Mouse (Mus musculus): ENCODE measurements at regions not wholly inside any gene's neighbourhood (a gene's known extent, or its start where the extent isn't known, plus 50 kb on each side); places are given as distances from the start of the nearest gene placed in this dataset.

DNA sequence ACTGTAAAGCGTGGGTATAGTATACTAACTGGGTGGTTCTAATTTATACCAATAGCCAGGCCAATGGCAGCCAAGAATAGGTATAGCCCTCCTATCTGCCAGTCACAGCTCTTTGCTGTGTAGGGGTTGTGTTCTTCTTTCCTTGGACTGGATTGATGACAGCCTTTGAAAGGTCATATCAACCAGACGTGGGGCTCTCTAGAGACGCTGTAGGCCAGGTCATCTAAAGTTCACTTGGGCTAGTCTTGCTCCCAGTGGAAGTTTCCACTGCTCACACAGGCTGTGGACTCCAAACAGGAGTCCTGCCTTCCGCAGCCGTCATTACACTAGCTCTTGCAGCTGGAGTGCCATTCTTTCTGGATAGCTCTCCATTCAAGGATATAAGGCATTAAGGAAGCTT is 220.3 kb downstream of the Gja1 start:
- DNase-seq: no peak

DNA sequence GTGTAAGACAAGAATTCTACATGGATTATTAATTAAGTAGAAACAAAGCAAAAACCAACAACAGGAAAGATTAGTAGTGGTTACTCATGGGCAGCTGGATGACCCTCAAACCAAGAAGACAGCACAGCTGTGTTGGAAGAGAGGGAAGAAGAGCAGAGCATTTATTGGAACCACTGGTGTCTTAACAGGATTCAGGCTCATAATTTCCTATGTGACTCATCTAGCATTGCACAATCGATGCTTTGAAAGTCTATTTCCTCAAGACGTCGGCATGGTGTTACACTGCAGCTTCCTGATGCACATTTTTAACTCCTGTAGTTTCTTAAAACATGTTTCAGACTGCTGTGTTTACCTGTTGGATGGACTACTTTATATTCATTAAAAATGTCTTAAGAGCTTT is 221.1 kb downstream of the Gja1 start:
- no peak for DNase-seq

DNA sequence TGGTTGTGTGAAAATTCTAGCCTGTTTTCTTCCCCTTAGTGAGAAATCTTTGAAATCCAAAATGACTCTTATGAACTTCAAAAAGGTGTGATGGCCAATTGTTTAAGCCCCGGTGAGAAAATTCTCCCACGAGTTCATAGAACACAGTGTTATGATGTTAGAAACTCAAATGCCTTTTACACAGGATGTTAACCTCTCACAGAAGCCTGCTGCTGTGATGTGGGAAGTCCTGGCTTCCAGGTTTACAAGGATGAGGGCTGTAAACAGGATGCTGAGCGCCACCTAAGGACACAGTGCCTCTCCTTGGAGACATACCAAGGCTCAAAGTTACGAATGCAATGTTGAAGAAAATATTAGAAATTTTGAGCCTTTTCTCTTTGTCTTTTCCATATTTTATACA is 222.8 kb downstream of the Gja1 start:
- DNase-seq: no peak

DNA sequence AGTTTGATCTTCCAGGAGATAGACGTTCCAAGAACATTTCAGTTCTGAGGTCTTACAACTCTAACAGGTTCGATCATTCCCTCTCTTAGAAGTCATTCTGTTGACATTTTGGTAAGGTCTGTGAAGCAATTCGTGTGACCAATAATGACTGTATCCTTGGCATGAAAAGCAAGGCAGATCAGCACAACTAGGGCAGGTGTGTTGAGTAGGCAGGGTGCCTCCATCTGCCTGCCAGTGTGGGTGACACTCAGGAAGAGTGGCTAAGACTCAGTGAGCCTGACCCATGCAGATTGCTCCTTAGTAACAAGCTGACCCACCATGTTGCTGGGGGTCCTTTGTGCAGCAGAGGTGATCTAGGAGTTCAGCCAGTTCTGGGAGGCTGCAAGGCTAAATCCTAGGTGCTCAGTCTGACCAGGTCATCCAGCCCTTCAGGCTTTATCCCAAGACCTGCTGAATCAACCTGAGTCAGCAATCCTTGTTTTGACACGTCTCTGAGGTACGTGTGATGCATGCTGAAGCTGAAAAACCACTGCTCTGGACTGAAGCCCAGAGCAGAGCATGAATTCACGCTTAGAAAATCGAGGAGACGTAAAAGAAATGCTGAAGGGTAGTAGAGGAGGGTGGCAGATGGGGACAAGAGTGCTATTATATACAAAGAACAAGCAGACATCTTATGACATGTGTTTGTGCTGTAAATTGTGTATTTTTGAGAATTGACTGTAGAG is 234.6 kb downstream of the Gja1 start:
- no peak for DNase-seq

DNA sequence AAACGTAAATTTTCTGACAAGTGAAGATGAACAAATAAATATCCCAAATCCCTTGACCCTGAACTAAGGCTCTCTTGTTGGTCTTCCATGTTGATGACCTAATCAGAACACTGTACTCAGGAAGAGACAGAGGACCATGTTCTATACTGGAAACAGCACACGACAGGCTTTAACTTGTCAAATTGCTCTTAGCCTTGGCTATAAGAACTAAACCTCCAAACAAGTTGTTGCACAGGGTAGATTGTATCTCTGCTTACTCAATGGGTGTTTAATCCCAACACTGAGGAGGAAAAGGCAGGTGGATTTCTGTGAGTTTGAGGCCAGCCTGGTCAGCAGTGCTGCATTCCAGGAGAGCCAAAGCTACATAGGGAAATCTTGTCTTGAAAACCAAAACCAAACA is 265.5 kb downstream of the Gja1 start:
- no peak for DNase-seq

DNA sequence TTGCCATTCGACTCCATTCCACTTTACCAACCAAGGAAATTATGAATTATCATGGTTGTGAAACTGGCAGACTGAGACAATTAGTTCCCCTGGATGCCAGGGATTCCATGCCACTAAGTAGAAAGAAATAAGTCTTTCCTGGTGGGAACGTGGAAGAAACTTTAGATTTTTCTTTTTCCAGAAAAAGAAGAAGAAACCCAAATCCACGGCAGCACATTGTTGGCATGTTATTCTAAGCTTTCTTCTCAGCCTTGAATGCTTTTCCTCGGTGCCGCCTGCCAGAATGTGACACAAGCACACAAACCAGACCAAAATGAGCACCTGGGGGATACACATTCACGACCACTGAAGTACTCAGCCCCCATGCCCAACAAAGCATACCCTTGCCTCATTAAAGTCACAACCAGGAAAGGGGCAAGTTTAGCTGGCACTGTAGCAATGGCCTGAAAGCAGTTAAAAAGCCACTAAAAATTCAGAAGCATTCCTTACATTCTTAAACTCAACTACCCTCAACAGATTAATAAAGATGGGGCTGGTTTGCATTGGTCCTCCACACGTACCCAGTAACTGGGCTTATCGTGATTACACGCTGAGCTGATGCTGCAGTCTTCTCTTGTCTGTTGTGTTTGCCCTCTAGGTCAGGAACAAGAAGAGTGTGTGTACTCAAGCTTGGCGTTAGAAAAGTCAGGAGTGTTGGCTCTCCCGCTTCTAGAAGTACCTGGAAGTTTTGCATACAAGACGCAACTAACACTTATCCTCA is 266.4 kb downstream of the Gja1 start:
- no peak for DNase-seq

DNA sequence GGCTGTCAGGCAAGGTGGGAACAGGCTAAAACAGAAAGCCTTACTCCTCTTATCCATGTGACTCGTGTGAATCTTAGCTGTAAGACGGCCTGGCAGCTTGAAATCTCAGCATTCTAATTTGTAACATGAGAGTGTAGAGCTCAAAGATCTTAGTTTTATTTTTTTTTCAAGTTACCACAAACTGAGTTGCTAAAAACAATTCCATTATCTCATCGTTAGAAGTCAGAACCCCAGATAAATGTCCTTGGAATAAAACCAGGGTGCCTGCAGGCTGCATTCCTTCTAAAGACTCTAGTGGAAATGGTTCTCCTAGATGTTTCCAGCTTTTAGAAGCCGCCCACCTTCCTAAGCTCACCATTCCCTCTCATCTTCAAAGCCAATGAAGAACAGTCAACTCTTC is 283.4 kb downstream of the Gja1 start:
- no peak for DNase-seq

DNA sequence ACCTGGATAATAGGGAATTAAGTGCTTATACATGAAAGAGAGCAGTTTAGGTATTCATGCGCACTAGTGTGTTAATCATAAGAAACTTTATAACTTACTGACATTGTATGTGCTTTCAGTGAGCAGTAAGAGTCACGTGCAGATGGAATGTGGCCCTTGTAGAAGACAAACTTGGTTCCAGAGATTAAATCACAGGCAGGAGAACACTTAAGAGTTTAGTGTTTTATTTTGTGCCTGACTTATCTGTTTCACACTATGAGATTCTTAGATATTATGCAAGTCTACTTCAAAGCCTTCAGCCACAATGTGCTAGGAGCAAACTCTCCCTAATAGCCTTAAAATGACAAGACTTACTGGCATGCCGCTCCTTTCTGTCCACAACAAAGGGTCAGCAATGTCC is 296.8 kb downstream of the Gja1 start:
- DNase-seq: peak in 1 of 2 experiments; percentile 4

DNA sequence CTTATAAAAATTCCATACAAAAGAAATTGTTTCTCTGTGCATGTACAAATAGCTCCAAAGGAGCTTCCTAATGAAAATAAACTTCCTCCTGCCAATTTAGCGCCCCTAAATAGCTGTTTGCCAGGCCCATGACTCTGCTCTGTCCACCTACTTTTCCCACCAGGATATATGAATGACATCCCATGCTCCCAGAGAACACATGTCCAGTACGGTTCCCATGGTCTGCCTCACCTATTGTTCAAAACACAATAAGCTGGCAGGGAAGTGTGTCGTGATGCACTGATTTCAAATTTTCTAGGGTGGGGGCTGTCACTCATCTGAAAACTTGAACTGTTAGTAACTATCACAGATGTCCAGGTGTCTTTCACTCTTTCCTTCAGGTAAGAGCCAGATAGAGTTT is 305.8 kb downstream of the Gja1 start:
- DNase-seq: no peak

DNA sequence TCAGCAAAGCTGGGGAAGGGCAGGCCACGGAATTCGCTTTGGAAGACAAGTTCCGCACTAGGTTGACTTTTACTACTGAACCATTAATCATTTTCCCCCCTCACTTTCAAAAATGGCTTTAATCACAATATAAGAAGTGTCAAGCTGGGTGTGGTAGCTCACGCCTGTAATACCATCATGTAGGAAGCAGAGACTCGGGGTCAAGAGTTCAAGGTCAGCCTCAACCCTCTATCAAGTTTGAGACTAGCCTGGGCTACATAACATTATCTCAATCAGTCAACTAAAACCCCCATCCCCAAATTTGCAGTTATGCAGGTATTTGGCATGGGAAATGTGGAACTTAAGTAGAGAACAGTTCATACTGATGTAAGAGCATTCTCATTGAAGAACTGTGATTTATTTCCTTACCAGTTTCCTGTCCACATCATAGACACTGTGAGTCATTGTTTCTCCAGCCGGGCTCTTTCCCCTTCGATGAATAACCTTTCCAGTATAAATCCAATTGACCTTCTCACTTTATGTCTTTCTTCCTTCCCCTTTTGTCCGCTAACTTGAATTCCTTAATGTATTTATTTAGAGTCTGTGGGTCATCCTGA is 308.6 kb downstream of the Gja1 start:
- DNase-seq: no peak

DNA sequence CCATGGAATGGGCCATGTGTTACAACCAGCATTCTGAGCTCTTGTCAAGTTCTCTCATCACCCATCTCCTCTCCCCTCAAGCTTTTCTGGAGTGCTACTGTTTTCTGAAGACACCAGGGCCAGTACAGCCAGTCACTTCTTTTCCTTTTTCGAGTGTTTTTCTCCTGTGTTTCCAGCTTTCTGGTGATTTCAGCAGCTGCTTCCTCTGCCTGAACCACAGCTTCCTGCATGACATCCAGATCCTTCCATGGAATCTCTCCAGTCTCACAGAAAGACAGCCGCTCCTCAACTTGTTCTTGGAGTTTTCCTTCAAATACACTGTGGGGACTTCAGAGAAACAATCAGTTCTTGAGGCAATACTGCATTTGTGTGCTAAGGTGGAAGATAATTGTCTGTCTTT is 314.3 kb downstream of the Gja1 start:
- DNase-seq: no peak

DNA sequence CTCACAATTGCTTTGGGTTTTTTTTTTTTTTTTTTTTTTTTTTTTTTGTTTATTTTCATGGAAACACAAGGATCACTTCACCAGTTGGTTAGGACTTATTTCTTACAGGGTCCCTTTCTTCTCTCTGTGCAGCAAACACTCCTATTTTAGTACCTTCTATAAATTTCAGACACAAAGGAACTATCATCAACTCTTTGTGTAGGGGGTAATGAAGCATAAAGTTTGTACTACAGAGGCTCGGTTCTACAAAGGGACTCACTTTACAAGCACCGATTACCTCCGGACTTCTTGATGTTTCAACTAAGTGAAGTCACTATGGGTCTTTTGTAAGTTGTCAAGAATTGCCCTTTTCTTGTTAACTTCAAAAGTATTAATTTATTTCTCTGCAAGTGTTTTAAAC is 318.0 kb downstream of the Gja1 start:
- no peak for DNase-seq

DNA sequence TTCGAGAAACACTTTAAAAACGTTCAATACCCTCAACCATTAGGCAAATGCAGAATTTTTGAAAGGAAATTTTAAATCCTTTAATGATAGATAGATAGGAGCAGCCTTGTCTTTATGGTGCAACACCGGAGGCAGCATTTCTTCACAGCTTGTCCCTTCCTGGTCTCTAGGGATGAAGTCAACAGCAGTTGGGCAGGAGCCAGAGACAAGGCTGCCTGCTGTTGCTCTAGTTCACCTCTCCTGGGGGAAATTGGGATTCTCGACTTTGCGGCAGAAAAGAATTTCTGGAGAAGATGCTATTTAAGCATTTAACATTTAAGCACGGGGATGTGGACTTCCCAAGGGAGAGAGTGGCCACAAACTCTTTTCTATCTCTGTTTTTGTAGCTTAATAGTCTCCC is 323.0 kb downstream of the Gja1 start:
- no peak for DNase-seq

DNA sequence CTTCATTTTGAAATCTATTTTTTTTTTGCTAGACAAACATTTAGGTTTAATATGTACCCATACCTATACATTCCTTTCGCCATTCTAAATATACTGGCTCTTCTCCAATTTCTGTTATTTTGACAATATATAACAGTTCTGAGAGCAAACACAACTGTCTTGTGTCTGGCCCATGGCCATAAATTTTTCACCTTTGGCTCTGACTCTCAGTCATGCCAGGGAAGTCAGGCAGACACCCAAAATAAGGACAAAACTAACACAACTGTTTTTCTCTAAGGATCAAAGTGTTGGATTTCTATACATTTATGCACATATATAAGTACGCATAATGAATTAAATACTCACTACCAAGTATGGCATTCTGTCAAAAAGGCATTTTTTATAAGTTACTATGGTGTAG is 331.3 kb downstream of the Gja1 start:
- DNase-seq: no peak

DNA sequence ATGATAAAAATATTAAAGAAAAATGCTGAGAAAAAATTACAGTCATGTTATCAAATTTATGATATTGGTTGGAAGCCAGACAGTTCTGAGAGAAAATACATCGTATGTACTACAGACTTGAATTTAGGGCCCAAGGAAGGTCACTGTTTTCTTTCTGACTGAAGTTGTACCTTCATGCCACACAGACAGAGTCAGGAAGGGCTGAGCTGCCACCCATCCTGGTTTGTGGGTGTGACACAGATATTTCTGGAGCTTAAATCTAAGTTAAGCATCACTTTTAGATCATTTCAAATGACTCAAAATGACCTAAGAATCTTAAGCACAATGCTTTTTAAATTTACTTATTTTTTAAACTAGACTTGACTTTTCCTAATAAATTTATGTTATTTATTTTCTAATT is 331.8 kb downstream of the Gja1 start:
- no peak for DNase-seq

DNA sequence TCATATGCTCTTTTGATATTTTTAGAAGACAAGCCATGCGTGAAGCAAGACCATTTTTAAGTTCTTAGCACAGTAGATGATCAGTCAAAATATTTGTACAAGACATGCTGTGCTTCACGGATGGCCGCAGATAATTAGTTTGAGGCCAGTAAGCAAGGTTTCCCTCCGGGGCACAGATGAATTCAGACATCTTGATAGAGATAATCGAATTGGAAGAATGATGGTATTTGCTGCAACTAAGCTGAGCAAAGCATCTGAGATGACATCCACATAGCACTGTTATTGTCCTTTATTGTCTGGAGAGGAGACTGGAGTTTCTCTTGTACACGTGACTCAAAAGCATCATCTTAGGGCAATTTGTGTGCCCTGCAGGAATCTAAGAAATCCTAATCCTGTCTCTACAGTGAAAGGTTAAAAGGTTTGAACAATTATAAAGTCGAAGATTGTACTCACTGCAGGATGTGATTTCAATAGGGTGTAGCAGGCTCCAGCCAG is 335.5 kb downstream of the Gja1 start:
- DNase-seq: no peak

DNA sequence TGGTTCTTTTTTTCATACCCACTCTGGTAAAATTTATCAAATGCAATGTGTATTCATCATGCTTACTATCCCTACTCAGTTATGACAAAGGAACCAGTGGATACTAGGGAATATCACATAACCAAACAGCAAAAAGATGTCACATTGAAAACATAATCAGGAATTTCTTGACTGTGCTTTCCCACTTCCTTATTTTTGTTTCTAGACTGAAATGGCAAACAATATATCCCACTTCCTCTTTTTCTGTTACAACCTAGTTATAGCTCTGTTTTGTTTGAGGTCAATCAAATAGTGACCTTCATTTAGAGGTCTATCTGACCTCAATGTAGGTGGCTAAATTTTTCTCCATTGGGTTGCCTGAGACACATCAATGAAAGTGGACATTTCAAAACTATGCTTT is 359.9 kb downstream of the Gja1 start:
- DNase-seq: no peak

DNA sequence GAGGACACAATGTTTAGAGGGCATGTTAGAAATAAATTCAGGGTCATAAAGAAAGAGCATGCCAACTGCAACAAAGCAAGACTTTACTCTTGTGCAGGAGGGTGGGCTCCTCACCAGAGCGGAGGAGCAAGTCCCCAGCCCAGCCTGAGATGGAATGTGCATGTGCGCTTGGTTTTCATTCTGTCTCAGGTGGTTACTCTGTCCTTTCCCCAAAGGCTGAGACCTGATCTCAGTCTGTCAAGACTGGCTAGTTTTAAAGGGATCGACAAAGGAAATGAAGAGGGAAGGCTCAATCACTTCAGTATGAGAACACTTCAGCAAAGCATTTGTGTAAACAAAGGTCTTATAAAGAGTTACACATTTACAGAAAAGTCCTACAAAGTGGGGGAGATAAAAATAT is 362.5 kb downstream of the Gja1 start:
- DNase-seq: peak in 1 of 2 experiments; percentile 3

DNA sequence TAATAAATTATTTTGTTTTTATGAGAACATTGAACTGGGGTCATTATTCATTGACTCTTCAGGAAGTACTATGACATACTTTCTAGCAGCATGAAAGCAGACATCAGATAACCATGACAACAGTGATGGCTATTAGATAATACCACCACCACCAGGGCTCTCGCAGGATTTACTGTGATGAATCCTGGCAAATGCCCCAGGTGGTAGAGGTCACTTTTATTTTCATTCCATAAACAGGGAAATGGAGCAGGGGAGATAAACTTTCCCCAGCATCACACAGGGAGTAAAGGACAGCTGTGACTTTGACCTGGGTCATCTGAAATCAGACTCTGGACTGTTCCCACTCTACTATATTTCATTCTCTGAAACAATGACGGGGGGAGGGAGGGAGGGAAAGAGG is 375.0 kb downstream of the Gja1 start:
- no peak for DNase-seq

DNA sequence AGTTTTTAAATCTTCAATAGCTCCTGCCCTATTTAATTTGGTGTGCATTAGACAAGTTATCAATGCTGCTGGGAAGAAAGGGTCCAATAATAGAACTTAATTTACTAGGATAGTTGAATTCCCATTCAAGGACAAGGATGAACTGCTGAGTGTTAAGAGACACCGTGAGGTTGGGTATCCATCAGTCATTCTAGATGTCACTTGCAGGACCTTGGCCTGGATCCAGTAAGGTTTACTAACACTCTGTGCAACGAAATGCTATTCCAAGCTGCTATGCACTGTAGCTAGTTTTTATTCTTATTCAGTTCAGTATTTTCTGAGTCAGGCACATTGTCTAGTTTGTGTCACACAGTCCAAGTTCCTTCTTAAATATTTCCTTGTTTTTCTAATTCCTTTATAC is 376.4 kb downstream of the Gja1 start:
- DNase-seq: no peak

DNA sequence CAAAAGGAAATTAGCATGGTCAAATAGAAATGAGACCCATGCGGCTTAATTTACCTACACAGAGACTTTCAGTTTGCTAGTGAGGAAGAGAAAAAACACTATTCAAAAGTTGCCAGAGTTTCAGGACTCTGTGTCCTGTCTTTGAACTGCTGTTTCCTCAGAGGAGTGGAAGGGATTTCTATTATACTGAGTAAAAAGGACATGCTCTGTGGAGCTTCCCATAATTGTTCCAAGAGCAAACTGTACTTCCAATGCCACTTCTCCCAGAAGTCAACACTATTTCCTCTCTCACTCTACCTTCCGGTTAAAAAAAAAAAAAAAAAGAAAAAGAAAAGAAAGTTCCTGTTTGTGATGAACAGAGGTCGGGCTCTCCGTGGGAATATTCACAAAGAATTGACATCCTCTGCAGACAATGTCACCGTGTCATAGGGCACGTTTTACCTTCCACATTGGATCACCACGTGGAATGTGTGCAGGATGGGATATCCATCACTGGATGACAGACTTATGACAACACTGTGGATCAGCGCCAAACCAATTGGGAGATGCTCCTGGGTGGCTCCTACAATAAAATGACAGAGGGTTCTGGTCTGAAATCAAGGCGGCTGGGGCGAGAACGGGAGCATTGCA is 377.5 kb downstream of the Gja1 start:
- peak in 1 of 2 experiments; percentile 5 for DNase-seq

DNA sequence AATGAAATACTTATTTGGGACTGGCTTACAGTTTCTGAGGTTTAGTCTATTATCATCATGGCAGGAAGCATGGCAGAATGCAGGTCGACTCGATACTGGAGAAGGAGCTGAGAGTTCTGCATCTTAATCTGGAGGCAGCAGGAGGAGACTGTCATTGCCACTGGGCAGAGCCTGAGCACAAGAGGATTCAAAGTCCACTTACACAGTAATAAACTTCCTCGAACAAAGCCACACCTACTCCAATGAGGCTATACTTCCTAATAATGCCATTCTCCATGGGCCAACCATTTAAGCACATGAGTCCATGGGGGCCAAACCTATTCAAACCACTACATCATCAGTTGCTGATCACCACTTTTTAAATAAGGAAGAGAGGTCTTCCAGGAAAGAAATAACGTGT is 393.5 kb downstream of the Gja1 start:
- no peak for DNase-seq

DNA sequence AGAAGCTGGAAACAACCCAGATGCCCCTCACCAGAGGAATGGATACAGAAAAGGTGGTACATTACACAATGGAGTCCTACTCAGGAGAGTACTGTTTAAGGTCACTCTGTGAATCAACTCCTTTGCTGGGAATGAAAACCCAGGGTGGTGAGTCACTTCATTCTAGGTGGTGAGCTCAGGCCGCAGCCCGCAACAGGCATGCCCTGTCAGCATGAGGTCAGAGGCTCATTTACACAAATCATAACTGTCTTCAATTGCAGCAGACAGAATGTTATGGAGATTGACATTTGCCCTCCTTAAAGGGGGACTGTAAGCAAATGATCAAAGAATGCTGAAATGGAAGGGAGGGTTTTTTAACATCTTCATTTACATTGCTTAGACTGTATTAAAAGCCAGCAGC is 405.1 kb downstream of the Gja1 start:
- DNase-seq: no peak

DNA sequence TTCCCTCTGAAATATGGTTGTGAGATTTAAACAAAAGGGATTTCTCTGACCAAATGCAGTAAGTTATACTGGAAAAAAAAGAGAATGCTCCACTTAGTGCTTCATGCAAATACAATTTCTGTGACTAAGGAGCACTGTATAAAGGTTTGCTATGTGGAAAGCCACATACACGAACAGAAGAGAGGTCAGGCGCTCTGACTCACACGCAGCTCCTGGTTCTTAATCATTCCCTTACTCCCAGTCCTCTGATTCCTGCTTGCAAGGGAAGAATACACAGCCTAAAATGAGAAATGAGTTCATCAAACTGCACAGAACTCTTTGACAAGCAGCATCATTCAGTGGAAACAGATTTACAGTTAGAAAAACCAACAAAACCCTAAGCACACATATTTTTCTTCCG is 406.8 kb downstream of the Gja1 start:
- no peak for DNase-seq

Data from lung, adult 18-20 months (tissue).